Mouse (Mus musculus): ENCODE measurements around the gene Syngr1.
"Not testable (repeated sequence)": the region's sequence is repeated elsewhere in the genome, so short reads cannot be mapped to it uniquely, and the experiment has no call there.

Gene Syngr1

DNA sequence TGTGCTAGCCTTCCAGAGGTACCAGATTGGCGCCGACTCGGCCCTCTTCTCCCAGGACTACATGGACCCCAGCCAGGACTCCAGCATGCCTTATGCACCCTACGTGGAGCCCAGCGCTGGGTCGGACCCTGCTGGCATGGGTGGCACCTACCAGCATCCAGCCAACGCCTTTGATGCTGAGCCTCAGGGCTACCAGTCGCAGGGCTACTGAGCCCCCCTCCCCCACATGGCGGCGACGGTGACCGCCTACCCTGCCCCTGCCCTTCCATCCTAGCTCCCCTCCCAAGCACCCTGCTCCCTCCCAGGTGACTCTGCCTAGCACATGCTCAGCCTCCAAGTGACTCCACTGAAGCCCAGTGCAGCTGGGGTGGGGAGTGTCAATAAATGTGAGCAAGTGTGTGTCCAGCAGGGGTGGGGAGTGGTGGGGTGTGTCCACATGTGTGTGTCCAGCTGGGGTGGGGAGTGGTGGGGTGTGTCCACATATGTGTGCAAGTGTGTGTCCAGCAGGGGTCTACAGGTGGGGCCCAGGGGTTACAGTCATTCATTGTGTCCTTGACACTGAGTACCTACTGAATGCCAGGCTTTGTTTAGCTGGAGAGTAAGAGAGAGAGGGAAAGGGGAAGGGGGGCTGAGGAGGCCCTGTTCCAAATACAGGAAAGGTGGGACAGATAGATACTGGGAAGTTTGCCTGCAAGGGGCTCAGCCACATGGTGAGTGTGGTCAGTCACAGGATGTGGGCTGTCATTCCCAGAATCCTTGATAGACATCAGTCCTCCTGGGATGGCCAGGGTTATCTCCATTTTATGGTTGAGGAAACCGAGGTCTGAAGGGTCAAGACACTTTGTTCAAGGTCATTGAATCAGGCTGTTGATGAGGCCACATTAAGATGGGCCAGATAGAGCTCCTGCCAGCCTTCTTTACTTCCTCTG is 25.0 kb downstream of the Syngr1 start:
- no peak for DNase-seq (ENCODE audit: low spot score in 2 of 2)

DNA sequence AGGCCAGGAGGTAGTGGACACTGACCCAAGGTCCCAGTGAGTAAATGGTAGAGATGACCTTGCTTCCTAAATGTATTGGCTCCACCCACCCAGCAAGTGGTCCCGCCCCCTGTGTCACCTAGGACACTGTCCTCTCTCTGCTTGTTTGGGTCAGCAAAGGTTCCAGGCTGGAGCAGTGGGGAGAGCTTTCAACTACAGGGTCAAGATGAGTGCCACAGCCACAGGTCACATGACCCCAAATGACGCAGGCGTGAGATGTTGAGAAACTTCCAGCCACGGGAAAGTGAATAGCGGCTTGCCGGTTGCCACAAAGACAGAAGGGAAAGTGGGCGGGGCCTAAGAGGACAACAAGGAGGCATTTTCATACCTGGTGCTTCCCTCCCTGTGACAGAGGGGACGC is 26.0 kb downstream of the Syngr1 start:
- no peak for DNase-seq (ENCODE audit: low spot score in 2 of 2)

DNA sequence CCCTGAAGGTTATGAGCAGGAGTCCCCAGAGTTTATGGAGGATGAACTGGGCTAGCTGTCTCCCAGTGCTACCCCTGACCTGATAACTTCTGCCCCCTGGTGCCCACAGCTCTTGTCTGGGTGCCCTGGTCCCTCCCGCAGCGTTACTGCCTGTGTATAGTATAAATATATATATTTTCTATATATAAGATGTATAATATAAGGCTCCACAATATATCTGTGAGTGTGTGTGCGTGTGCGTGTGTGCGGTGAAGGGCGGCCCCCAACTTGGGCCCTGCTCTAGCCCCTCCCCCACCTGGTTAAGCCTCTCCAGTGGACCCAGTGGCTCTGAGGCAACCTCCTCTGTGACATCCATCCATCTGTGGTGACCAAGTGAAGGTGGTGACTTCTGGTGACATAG is 27.9 kb downstream of the Syngr1 start:
- no peak for DNase-seq (ENCODE audit: low spot score in 2 of 2)

- DNase-seq (ENCODE audit: low spot score in 2 of 2): no peak
Measured at GRCm38 (mm10) chr15:80121721-80122325, 30.7 kb downstream of the Syngr1 start.

GRCm38 (mm10) chr15:80122431-80122830 is 31.3 kb downstream of the Syngr1 start:
- DNase-seq (ENCODE audit: low spot score in 2 of 2): not testable (repeated sequence)

GRCm38 (mm10) chr15:80124651-80125050 is 33.5 kb downstream of the Syngr1 start:
- DNase-seq (ENCODE audit: low spot score in 2 of 2): no peak

- peak in 1 of 2 experiments; percentile 29 for DNase-seq (ENCODE audit: low spot score in 2 of 2)
Measured at GRCm38 (mm10) chr15:80127191-80127590, 36.1 kb downstream of the Syngr1 start.

- no peak for DNase-seq (ENCODE audit: low spot score in 2 of 2)
Measured at GRCm38 (mm10) chr15:80129982-80130381, 38.8 kb downstream of the Syngr1 start.

- DNase-seq (ENCODE audit: low spot score in 2 of 2): no peak
Measured at GRCm38 (mm10) chr15:80130689-80131088, 39.6 kb downstream of the Syngr1 start.

- DNase-seq (ENCODE audit: low spot score in 2 of 2): no peak
Measured at GRCm38 (mm10) chr15:80131421-80131820, 40.3 kb downstream of the Syngr1 start.

- DNase-seq (ENCODE audit: low spot score in 2 of 2): no peak
Measured at GRCm38 (mm10) chr15:80132452-80132851, 41.3 kb downstream of the Syngr1 start.

GRCm38 (mm10) chr15:80132993-80133586 is 42.0 kb downstream of the Syngr1 start, which contains the start of gene Tab1:
Gene Tab1 (plus strand): TSS chr15:80133127.
- peak; percentile 89 to 92 for DNase-seq (ENCODE audit: low spot score in 2 of 2)

DNA sequence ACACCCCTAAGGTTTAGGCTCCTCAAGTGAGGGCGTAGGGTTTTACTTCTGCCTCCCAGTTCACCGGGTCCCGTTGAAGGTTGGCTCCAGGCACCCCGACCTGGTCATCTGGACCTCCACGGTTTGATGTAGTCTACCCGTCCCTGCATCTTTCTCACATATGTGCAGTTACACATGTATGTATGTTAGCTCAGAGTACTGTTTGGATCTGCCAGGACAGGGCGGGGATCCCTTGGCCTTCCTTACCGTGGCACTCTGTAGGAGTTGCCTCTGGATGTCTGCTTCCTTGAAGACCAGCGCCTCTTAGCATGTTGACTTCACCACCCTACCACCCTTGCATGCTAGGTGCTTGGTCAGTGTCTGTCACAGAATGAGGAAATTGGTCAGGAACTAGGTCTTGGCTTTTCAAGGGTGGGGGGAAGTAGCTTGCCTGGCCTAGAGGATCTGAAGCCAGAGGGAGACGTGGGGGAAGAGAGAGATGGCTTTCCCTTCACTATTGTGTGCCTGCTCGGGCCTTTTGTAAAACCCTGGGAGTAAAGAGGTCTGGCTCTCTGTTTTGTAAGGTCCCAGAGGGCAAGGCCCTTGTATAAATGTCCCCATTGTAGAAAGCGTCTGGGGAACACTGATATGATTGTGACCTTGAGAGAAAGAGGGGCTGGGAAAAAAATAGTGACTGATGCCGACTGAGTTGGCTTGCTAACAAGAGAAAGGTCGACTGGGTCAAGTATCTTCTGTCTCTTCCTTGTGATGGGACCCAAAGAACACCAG is 42.7 kb downstream of the Syngr1 start:
- DNase-seq (ENCODE audit: low spot score in 2 of 2): peak in 1 of 2 experiments; percentile 22

- no peak for DNase-seq (ENCODE audit: low spot score in 2 of 2)
Measured at GRCm38 (mm10) chr15:80134450-80134847, 43.3 kb downstream of the Syngr1 start.

DNA sequence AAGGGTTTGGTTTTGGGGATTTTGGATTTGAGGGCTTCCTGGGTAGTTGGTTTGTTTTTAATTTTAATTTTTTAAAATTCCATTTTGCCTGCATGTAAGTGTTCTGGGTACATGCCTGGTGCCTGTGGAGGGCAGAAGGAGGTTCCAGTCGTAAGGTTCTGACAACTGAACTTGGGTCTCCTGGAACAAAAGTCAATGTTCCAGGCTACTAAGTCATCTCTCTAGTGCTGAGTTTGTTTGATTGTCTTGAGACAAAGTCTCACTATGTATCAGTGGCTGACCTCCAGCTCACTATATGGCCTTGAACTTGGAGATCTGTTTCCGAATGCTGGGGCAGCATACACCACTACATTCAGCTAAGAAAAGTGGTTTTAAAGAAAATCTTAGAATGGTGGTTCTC is 44.4 kb downstream of the Syngr1 start:
- DNase-seq (ENCODE audit: low spot score in 2 of 2): no peak

GRCm38 (mm10) chr15:80136645-80137044 is 45.5 kb downstream of the Syngr1 start:
- DNase-seq (ENCODE audit: low spot score in 2 of 2): no peak

DNA sequence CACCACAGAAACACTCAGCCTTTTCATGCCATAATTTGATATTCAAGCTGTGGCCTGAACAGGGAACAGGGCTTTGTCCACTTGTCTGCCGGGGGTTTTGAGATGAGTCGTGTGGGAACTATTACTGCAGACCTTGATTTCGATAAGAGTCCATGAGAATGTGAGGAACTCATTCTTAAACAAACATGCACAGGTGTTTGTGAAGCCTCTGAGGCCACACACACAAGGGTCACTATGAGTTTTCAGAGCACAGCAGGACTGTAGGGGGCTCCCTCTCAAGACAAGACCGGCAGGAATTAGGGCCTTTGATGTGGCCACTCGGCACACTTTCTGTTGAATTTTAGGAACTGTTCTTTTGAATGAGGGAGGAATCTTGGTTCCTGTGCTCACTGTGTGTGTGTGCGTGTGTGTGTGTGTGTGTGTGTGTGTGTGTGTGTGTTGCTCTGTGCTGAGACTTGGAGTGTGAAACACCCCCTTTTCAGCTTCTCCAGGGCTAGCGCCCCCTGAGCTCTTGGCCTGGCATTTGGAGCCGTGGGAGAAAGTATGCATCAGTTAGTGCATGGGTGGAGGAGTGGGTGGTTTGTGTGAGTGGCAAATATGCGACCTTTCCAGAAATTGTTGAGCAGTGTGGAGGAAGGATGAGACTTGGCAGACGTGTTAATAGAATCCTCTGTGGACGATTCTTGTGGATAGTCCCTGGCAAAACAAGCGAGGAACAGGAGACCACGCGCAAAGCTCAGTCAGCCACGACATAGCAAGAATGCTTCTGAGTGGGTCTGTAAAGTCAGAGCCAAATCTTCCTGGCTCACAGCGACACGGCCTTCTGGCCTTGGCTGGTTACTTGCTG is 47.0 kb downstream of the Syngr1 start:
- DNase-seq (ENCODE audit: low spot score in 2 of 2): peak; percentile 85 to 87

DNA sequence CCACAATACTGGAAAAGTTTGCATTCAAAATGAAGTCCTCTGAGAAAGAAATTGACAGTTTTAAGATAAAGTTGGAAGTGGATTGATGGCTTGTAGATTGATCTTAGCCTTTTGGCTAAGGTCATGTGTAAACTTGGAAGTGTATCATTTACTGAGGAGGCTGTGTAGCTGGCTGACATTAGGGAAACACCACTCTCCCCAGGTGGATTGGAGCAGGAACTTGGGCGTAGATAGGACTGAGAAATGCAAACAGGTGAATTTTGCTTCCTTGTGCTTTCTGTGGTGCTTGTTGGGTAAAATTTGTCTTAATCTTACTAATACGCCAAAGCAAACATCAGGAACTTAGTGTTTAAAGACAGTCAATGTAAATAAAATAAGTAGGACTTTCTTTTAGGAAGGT is 49.2 kb downstream of the Syngr1 start:
- DNase-seq (ENCODE audit: low spot score in 2 of 2): no peak

DNA sequence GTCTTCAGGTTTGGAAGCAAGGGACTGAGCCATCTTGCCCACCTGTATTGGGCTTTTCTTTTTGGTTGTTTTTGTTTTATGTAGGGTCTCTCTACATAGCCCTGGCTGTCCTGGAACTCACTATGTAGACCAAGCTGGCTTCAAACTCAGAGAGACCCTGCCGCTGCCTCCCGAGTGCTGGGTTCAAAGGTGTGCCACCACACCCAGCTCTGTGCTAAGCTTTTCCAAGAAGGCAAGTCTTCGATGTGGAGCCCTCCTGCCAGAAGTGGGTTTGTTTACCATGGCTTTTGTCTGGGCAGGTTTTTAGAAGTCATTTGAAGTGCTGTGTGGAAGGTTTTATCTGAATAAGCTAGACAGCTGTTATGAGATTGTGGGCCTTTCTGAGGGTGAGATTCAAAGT is 49.7 kb downstream of the Syngr1 start:
- DNase-seq (ENCODE audit: low spot score in 2 of 2): no peak

DNA sequence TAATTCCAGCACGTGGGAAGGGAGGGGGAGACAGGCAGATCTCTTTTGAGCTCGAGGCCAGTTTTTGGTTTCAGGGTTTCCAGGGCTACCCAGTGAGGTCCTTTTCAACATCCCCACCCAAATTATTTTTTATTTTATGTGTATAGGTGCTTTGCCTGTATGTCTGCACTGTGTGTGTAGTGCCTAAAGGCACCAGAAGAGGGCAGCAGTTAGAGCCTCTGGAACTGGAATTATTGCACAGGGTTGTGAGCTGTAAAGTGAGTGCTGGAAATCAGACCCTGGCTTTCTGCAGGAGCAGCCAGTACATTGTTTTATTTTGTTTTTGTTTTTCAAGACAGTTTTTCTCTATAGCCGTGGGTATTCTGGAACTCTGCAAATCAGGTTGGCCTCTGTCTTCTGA is 51.0 kb downstream of the Syngr1 start:
- DNase-seq (ENCODE audit: low spot score in 2 of 2): no peak

- no peak for DNase-seq (ENCODE audit: low spot score in 2 of 2)
Measured at GRCm38 (mm10) chr15:80143760-80144159, 52.6 kb downstream of the Syngr1 start.

Data from right cerebral cortex, adult 2 months (tissue).